17 mouse cellular contexts compared by ENCODE assay signal in genomic region chr2:44334517-44334916, GRCm38 (mm10).
DNase-seq lines count a peak whose midpoint lies in the region; ATAC-seq and TF ChIP-seq lines count a peak whose summit lies in the region.
"Had no signal": no experiment of that assay in that cellular context is flagged by ENCODE, and none has a peak within 500 bp of the region (broad histone marks: within the 10 kb centered on the region; RNA-seq: fewer than 3 reads in every experiment).

No protein-coding gene starts in this region.

- no peaks in the 10 kb centered on the region for H3K9me3 ChIP-seq in heart, embryonic 12.5 days (replicated peaks)
- H3K9me3 ChIP-seq in neural tube, embryonic 15.5 days (replicated peaks) = no peaks in the 10 kb centered on the region
- H3K9me3 ChIP-seq: forebrain, embryonic 13.5 days; hindbrain, embryonic 13.5 days; intestine, embryonic 15.5 days had no signal

- DNase-seq in heart, adult 8-10 months (ENCODE audit: low spot score) = peak; percentile 24
- peak; percentile 4 for DNase-seq in NIH3T3 (ENCODE audit: low read depth)
- peak; percentile 80 for DNase-seq in kidney, adult 2 months
- DNase-seq in kidney, postnatal 14 days = peak; percentile 74
- DNase-seq: B cell, adult 2 months; cerebellum, adult 9-10 months; lung, postnatal 36 days; spleen, adult 18-20 months; thymus, adult 18-20 months had no signal

- no peak overlapping the region for H3K9ac ChIP-seq in heart, embryonic 12.5 days
- H3K9ac ChIP-seq in neural tube, embryonic 15.5 days (replicated peaks) = no peak overlapping the region
- H3K9ac ChIP-seq: forebrain, embryonic 13.5 days; hindbrain, embryonic 13.5 days; intestine, embryonic 15.5 days had no signal

- no peak overlapping the region for H3K4me2 ChIP-seq in heart, embryonic 12.5 days
- no peak overlapping the region for H3K4me2 ChIP-seq in neural tube, embryonic 15.5 days
- H3K4me2 ChIP-seq: forebrain, embryonic 13.5 days; hindbrain, embryonic 13.5 days; intestine, embryonic 15.5 days; liver, embryonic 11.5 days had no signal

- H3K4me1 ChIP-seq in heart, embryonic 12.5 days (replicated peaks) = no peaks in the 10 kb centered on the region
- 0 out of 2 replicates have a peak, but pooled peaks cover 3% of the 10 kb centered on the region for H3K4me1 ChIP-seq in kidney, adult 2 months (ENCODE audit: control insufficient read depth, insufficient read depth, low read length)
- no peaks in the 10 kb centered on the region for H3K4me1 ChIP-seq in neural tube, embryonic 15.5 days
- H3K4me1 ChIP-seq: hindbrain, embryonic 13.5 days; intestine, embryonic 15.5 days had no signal

- no peaks in the 10 kb centered on the region for H3K36me3 ChIP-seq in heart, embryonic 12.5 days
- no peaks in the 10 kb centered on the region for H3K36me3 ChIP-seq in kidney, adult 2 months (ENCODE audit: control insufficient read depth, insufficient read depth, low read length)
- H3K36me3 ChIP-seq in neural tube, embryonic 15.5 days = no peaks in the 10 kb centered on the region
- H3K36me3 ChIP-seq: hindbrain, embryonic 13.5 days; intestine, embryonic 15.5 days had no signal

- ATAC-seq in heart, embryonic 12.5 days (ENCODE audit: insufficient number of reproducible peaks, low FRiP score) = no peak
- no peak for ATAC-seq in neural tube, embryonic 15.5 days (ENCODE audit: low FRiP score)
- ATAC-seq in cerebellum, adult (ENCODE audit: insufficient number of reproducible peaks, low FRiP score, low TSS enrichment) = no peak
- ATAC-seq: forebrain, embryonic 13.5 days; intestine, embryonic 15.5 days; Patski had no signal

- no peak overlapping the region for H3K27ac ChIP-seq in heart, embryonic 12.5 days (ENCODE audit: poor library complexity, severe bottlenecking)
- H3K27ac ChIP-seq in kidney, adult 2 months (ENCODE audit: insufficient read depth, low read depth, low read length) = no peak overlapping the region
- H3K27ac ChIP-seq in neural tube, embryonic 15.5 days (replicated peaks) = no peak overlapping the region
- H3K27ac ChIP-seq: forebrain, embryonic 13.5 days; hindbrain, embryonic 13.5 days; intestine, embryonic 15.5 days had no signal

- WGBS in heart, embryonic 12.5 days = 28% methylated on average over 2 of the region's 2 CpGs
- WGBS in kidney, adult 2 months = 22% methylated on average over 2 of the region's 2 CpGs
- 31% methylated on average over 2 of the region's 2 CpGs for WGBS in neural tube, embryonic 15.5 days

- no peak for TF ChIP-seq CTCF in kidney, adult 2 months (conservative IDR thresholded peaks at IDR 0.05; ENCODE audit: insufficient read depth, insufficient read length, low read depth, low read length)

- no peak overlapping the region for H3K4me3 ChIP-seq in heart, embryonic 12.5 days
- H3K4me3 ChIP-seq in kidney, adult 2 months (ENCODE audit: insufficient read depth, low read depth, low read length) = no peak overlapping the region
- no peak overlapping the region for H3K4me3 ChIP-seq in neural tube, embryonic 15.5 days (replicated peaks)
- H3K4me3 ChIP-seq: forebrain, embryonic 13.5 days; hindbrain, embryonic 13.5 days; intestine, embryonic 15.5 days had no signal

- no peak for TF ChIP-seq POLR2A in kidney, adult 2 months (IDR thresholded peaks at IDR 0.05; ENCODE audit: low read depth, low read length)

- no peaks in the 10 kb centered on the region for H3K27me3 ChIP-seq in heart, embryonic 12.5 days (replicated peaks)
- no peaks in the 10 kb centered on the region for H3K27me3 ChIP-seq in kidney, adult 2 months (replicated peaks; ENCODE audit: control insufficient read depth, insufficient read depth, low read length)
- H3K27me3 ChIP-seq in neural tube, embryonic 15.5 days (replicated peaks) = no peaks in the 10 kb centered on the region
- H3K27me3 ChIP-seq: forebrain, embryonic 13.5 days; hindbrain, embryonic 13.5 days; intestine, embryonic 15.5 days; Patski had no signal

Comparison
In these comparisons a context has a peak if more than half of its experiments do, and no peak if none do; other contexts are left out.
1. DNase-seq: peak in every context shown above with its lines; median percentile 80 in kidney, adult 2 months; 74 in kidney, postnatal 14 days; 24 in heart, adult 8-10 months; 4 in NIH3T3.